Mouse (Mus musculus): ENCODE measurements around the gene Lama1. TPM values are rescaled to one million over a fixed set of nuclear protein-coding genes. Genes with fewer than 3 reads are reported as not detected.

The Lama1 gene
- not detected for polyA plus RNA-seq (2017; shearing (Covaris generic))

DNA sequence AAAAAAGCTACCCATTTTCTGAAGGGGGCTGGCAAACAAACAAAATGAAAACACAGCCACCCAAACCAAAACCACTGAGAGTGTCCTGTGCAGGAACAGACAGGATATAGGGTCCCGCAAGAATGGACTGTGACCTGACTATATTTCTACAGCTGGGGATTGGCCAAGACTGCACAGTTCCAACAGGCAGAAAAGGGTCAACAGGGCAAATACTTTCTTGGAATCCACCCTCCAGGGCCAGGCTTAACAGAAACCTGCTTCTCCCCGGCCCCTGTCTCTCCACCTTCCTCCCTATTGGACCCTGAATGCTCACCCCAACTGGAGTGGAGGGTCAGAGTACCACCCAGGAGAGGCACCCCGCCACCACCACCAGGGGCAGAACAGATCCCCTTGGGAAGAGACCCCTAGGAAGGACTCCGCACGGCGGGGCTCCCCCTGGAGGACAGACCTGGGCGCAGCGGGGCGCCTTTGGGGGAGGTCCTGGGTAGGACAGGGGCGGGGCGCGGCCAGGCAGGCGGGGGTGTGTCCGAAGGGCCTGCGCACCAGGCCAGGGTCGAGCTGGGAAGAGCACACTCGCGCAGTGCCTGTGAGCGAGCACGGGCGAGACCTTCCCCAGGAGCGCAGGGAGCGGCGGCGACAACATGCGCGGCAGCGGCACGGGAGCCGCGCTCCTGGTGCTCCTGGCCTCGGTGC is at the start of gene Lama1:
Gene Lama1 (plus strand): TSS at position 566 of the 693 bp plus-strand sequence.
- no peak for ATAC-seq

DNA sequence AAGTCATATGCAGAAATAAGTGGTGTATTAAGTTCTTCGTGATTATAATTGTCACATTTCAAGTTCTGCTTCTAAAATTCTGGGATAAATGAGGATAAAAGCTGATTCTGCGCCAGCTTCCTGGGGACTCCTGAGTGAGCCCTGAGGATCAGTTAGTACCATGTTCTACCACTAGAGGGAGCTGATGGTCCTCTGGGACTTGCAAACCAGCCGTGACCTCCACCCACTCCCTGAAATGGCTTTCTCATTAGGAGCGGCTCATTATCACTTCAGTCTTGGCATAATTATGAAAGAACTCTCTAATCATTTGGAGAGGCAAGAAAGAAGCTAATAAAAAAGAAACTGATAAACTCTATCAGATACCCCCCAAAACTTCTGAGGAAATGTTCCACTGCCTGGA is 45.6 kb upstream of the Lama1 start:
- ATAC-seq: no peak

DNA sequence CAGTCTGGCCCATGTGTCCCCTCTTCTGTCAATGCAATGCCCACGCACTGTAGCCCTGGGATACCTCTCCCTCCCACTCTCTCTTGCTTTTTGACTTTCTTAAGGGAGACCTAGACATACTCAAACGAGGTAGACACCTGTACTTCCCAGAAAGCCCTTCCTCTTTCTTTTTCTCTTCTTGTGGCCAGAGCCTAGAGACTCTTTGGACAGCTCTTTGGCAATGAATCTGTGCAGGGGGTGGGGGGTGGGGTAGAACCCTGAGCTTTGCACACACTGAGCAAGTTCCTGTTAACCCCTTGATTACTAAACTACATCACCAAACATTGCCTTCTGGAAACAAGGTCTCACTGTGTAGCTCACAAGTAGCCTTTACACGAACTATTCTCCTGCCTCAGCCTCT is 32.8 kb upstream of the Lama1 start:
- no peak for ATAC-seq

DNA sequence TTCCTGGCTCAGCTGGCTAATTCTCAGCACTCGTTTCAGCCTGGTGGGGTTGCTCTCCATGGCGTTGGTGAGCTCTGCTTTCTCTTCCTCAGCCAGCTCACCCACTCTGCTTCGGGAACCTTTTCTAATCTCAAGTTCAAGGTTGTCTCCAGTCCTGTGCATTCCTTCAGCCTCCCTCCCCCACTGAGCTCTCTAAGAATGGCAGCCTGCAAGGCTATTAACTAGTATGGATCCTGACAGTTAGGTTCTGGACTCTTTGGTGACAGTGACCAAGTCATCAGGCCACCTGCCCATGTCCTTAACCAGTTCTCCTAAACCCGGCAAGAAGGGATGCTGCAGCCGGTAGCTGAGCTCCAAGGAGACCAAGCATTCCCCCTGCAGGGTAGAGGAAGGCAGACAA is 30.1 kb upstream of the Lama1 start:
- no peak for ATAC-seq

DNA sequence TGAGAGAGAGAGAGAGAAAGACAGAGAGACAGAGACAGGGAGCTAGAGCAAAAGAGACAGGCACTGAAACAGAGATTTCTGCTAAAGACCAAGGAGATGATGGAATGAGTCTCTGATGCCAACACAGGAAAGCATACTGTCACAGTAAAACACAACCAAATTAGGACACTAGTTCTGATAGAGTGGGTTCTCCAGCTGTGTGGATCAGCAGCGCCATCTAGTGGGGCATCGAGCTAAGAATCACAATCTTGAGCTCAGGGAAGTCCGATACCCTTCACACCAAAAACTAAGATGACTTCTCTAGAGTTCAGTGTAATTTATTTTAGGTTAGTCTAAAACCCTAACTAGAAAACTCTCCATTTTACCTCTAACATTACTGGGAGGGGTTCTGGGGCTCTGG is 29.1 kb upstream of the Lama1 start:
- ATAC-seq: no peak

DNA sequence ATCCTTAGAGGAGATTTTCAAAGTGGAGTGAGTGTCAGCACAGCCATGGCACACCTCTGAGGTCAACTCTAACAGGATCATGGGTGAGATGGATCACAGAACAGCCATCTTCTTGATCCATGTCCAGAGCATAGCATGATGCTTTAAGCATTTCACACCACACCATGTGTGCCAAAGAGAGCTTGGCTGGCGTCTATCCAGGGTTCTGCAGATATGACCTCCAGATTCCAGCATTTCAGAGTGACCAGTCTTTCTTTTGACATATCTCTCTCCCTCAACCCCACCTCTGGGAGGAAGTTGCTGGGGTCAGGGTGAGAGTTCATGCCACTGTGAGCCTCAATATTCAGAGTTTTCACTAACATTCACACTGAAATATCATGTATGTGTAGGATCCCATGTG is 18.5 kb upstream of the Lama1 start:
- no peak for ATAC-seq

DNA sequence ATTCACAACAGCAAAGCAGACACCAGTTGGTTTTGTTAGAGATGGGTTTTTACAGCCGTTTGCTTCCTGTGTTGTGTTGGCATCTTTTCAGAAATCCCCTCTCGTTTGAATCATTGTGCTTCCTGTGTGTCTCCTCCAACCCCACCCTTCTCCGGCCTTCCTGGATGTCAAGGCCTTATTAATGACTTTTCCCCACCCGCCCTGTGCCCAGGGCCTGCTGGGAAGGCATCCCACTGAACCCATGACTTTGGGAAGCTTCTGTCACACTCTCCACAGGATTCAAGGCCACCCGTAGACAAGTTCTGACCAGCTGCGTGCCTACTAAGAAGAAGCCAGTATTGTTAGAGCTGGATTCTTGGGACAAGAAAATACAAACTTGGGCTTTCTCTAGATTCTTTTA is 16.0 kb upstream of the Lama1 start:
- no peak for ATAC-seq

DNA sequence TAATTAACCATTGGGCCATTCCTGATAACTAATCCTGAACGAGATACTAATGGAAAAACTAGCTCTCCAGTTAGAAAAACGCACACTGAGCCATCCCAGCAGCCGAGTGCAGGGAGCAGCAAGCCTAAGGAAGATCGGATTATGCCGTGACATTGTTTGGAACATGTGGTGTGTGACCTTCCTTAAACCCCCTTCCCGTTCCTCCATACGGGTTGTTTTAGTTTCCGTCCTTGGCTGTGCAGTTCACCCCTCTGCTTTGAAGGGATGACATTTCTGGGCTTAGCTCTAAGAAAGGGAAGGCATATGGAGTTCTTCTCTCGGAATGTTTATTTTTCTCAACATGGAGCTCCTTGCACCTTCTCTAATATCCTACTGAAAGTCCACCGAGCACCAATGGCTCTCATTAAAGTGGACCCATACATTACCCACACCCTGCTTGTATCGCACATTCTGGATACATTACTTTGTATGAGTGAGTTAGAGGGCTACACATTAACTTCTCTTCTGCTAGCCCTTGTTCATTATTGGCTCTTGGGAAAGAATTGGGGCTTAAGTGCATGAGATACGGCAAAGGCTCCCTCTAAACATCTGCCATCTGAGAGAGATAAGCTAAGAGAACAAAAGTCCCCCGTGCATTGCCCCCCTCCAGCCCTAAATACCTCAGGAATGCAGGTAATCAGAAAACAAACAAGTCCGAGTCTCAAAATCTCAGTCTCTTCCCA is 11.9 kb upstream of the Lama1 start:
- no peak for ATAC-seq

DNA sequence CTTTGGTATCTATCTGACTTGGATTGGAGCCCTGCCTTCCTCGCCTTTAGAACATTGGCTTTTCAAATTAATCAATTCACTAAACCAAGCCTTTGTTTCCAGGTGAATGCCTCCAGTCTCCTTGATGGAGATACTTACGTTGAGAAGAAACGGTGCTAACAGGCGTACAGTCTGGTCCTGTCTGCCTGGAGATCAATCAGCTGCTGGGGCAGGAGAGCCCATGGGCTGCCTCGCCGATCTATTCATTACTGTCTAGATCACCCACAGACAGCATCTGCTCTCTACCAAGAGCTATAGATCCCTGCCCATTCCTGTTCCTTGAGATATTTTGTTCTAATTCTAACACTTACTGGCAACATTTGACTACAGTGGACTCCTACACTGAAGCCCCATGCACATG is 9.6 kb upstream of the Lama1 start:
- ATAC-seq: no peak

DNA sequence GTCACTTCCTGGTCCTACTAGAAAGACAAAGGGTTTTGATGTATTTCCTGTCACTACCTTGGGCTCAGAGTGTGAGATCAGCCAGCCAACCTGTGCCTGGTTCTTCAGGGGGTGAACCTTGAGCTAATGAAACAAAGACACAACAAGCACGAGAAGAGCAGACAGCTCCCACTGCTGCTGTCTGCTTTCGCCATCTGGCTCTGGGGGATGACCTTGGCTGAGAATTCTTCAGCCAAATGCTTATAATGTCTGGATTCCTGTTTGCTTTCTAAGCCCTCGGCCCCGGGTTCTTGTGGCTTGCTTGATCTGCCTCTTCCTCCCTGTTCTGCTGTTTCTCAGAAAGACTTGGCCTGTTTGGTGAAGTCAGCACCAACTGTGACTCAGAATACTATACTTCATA is 6.4 kb upstream of the Lama1 start:
- ATAC-seq: no peak

DNA sequence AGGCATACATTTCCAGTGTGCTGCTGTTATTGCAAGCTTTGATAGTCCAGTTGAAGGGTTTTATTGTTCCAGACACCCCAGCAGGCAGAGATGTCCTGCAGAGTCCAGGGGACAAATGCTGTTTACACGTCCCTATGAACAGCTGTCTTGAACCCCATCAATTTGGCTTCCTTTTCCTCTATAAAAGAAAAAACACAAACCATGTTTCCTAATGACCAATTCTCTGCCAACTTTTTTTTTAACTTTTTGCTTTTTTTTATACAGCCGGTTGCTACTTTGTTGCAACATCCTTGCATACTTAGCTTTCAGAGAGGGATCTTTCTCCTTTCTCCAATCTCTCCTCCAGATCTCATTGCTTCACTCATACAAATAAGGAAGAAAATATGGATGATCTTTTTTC is 4.4 kb upstream of the Lama1 start:
- ATAC-seq: no peak

DNA sequence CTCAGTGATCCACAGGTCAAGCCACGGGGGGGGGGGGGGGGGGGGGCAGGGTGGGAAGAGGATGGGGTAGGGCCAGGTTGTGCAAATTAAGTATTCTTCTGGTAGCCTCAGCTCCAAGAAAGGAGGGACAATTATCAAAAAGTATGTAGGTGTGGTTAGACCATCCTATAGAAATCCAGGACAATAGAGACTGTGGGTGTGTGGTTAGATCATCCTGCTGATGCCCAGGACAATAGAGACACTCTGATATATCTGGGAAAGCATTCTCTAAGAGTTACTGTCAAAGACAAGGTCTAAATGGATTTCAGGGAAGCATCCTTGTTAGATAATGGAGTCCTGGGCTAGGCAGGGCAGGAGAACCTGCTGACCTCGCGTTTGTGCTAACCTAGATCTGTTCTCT is 3.2 kb upstream of the Lama1 start:
- ATAC-seq: no peak

DNA sequence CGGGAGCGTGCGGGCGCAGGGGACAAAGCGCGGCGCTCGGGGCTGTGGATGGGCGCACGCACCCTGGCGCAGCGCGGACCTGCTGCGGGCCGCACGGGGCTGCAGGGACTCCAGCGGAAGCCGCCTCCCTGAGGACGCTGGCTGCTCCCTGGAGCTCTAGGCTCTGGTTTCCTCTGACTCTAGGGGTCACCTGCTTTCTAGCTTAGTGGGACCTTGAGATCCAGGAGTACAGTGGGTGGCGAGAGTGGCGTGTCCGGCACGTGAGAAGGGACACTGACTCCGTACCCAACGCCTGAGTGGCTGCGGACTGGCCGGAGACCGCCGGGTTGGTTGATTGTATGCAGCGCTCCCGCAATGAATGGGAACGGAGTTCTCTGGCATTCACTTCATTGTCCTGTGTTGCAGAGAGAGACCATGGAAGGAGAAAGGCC is 417 bp downstream of the Lama1 start:
- ATAC-seq: no peak

DNA sequence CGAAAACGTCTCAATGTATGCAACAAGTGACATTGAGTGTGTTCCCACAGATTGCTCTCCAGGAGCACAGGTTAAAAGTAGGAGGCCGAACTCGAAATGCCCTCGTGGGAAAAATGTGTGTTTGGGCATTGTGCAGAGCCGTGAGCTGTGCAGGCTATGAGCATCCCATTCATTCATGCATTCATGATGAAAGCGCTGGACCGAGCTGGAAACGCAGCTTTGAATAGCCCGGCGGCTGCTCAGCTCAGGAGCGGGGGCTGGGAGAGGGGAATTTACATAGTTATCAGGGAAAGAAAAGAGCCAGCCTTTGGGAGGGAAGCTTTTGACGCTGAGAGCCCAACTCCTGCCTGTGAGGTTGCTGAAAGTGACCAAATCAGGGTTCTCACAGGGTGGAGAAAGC is 1.2 kb downstream of the Lama1 start:
- no peak for ATAC-seq

DNA sequence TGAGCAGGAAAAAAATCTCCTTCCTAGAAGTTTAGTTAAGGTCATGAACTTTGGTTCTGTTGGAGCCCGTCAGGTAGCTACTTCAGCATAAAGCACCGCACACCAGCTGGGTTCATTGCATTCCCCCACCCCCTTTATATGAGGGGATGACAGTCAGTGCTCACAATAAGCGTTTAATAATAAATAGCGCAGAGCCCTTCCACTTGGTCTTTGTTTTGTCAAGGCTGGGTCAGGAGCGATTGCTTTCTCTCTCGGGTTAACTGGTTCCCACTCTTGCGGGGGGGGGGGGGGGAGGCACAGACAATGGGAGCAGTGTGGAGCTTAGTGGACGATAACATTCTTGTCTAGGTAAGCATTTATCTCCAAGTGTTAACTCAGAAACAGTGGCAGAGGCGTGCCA is 4.7 kb downstream of the Lama1 start:
- no peak for ATAC-seq

DNA sequence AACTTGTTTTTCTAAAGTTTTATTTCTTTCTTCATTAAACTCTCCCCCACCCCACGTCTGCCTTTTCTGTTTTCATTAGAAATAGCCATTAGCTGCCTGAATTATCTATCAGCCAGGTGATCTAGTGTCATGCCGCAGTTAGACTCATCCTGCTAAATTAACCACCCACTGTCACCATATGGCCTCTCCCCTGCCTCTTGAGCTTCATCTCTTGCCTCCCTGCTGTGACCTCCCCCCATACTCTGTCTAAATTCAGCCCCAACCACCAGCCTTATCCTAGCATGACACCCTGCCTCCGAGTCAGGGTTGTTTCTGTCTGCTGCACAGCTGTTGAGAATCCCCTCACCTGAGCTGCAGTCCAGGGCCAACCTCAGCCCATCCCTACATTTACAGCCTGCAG is 5.9 kb downstream of the Lama1 start:
- ATAC-seq: no peak

DNA sequence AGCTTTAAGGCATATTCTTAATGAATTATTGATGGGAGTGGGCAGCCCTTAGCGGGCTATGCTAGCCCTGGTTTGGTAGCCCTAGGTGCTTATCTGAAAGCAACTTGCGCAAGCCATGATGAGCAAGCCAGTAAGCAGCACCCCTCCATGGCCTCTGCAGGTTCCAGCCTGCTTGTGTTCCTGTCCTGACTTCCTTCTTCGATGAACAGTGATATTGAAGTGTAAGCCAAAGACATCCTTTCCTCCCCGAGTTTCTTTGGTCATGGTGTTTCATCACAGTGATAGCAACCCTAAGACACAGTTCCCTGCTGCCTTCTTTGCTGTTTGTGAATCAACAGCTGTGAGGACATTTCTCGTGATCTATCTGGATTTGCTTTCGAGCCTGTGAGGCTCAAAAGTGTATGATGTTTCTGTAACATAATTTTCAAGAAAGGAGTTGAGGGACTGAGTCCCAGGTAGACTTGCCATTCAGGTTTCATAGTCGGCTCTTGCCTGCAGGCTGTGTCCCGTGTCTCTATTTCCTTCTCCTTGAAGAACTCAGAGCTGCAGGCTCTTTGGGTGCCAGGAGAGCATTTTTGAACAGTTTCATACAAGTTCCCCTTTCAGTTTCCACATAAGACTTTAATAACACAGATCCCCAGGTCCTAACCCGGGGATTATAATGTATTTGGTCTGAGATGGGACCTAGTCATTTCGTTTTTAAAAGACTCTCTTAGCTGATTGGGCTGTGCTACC is 8.1 kb downstream of the Lama1 start:
- ATAC-seq: no peak

DNA sequence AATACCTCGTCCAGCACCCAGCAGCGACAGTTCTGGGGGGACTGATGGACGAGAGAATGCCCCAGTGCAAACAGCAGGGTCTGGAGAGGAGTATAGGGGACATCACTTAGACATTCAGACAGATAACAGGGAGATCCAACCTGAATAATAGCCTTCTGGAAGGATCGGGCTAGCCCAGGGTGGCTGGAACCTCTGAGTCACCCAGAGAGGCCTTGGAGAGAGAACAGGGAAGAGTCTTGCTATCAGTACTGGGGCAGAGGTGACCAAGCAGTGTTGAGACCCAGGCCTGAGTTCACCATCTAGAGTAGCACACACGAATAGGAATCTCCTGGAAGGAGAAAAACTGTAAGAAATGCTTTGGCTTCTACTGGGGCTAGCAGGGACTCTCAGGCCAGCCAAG is 9.3 kb downstream of the Lama1 start:
- no peak for ATAC-seq

DNA sequence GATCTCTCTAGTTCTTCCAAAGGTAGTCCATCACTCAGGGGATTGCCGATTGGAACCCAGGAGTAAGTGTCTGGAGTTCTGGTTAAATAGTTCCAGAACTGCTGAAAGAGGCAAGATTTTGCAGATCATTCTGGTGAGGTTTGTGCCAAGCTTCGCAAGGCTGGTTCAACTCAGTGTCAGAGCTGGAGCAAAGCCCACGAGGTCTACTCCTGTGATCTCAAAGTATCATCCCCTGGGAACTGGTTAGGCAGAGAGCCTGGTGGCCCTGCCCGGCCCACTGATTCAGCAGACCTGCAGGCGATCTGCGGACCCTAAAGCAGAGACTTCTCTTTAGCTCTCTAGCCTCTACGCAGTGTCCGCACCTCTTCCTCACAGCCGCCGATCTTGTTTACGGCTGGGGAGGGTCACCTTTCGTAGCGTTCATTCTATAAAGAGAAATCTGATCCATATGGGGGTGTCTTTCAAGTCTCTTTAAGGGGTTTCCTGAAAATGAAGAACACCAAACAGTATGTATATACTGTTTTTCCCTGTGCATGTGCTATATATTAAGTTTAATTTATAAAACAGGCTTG is 10.8 kb downstream of the Lama1 start:
- no peak for ATAC-seq

DNA sequence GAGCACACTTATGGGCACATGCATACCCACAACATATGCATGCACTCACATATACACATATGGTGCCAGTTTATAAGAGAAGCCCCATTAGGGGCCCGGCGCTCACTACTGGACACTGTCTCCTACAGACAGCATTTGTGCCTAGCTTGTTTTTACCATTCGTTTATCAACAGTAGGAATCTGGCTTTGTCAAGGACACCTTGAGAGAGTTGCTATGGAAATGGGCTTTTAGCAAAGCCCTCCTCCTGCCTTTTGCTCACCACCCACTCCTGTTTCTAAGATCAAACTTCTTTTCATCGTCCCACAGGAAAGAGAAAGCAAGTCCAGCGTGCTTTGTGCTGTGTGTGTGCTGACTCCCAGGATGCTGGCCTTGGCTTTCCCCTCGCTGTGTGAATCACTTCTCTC is 13.3 kb downstream of the Lama1 start:
- ATAC-seq: no peak

DNA sequence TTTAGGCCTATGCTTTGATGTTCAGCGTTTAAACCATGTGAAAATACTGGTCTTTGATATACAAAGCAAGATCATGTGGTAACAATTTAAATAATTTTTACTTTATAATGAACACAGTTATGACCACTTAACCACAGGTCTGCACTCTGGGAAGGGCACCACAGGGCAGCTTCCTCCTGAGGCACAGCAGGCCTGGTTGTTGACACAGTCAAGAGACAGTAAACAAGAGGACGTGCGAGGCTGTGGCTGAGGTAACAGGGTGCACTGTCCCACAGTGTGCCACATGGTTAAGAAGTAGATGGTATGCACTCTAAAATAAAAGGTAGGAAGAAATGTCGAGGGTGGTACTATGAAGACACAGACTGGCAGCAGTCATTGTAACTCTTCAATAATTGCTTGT is 14.3 kb downstream of the Lama1 start:
- ATAC-seq: no peak

DNA sequence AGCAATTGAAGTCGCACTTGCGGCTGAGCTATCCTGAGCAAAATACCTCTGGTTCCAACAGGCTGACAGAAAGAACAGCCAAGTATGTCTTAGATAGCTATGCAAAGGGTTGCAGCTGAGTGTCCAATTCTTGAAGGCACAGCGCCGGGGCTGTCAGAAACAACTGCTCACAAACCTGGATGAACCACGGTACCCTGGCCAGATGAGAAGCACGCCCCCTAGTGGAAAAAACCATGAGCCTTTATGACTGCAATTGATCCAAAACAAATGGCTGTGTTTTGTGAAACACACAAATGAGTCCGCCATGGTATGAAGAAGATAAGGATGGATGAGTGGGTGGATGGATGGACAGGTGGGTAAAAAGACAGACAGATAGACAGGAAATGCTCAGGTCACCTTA is 15.9 kb downstream of the Lama1 start:
- no peak for ATAC-seq

DNA sequence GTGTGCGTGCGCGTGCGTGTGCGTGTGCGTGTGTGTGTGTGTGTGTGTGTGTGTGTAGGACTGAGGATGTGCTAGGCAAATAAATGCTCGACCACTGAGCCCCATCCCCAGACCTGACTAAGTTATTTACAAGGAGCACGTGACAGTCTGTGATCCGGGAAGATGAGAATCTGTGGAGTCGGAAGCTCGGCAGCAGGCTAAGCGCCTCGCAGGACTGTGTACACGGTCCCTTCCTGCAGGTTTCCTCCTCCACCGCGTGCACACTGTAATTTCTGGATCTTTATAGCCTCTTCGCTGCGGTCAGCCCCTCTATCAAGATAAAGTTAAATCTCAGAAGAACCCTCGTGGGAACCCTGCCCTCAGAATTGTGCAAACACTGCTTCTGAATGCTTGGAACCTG is 18.4 kb downstream of the Lama1 start:
- ATAC-seq: no peak

DNA sequence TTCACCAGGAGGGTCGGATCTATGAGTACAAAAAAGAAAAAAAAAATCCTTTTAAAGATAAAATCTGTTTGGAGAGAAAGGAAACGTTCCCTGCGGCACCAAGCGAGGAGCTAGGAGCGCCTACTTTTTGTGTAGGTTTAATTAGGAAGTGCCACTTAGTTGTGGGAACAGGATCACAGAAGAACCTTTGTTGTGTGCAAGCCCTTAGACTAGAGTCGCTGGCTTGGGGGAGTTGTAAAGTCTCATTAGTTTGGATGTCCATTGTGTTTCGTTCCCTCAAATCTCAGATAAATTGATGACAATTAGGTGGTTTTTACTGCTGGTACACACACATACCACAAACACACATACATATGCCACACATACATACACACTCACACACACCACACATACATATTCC is 25.0 kb downstream of the Lama1 start:
- no peak for ATAC-seq
